Mouse (Mus musculus) adrenal gland, adult (tissue): ENCODE results near the gene Hoxb6.

Experiments
- DNase-seq, 2 experiments: peaks; one replicate each; pipeline ENCODE4 v3.0.0; 2022 to 2023; ENCODE audit warnings: low spot score in 1 of 2; ENCODE audit not compliant: inconsistent age in 2 of 2

Gene Hoxb6

GRCm38 (mm10) chr11:96346916-96347520 is 54.7 kb downstream of the Hoxb6 start:
- DNase-seq: peak in 1 of 2 experiments; percentile 69

- peak; percentile 41 to 83 for DNase-seq
These were observed 55.4 kb downstream of the Hoxb6 start for GRCm38 (mm10) chr11:96347717-96348116.

GRCm38 (mm10) chr11:96348141-96348928 is 56.1 kb downstream of the Hoxb6 start:
- DNase-seq: peak; percentile 64 to 85

GRCm38 (mm10) chr11:96348988-96349387 is 56.7 kb downstream of the Hoxb6 start:
- no peak for DNase-seq

GRCm38 (mm10) chr11:96349491-96350340 is 57.4 kb downstream of the Hoxb6 start:
- DNase-seq: peak; percentile 60 to 87

- DNase-seq: no peak
These were observed 58.0 kb downstream of the Hoxb6 start, which contains the start of gene Hoxb2 for GRCm38 (mm10) chr11:96350341-96350624. TSS of gene Hoxb2 (plus strand) at chr11:96350525.

- peak; percentile 25 to 73 for DNase-seq
These were observed 58.5 kb downstream of the Hoxb6 start for GRCm38 (mm10) chr11:96350791-96351190.
